Mouse (Mus musculus): ENCODE data around the gene Aspg. TPM values are rescaled to one million over a fixed set of nuclear protein-coding genes. Genes with fewer than 3 reads are reported as not detected.

Aspg gene
- total RNA-seq, 2 experiments from 2014 or later, result 3.8 TPM

DNA sequence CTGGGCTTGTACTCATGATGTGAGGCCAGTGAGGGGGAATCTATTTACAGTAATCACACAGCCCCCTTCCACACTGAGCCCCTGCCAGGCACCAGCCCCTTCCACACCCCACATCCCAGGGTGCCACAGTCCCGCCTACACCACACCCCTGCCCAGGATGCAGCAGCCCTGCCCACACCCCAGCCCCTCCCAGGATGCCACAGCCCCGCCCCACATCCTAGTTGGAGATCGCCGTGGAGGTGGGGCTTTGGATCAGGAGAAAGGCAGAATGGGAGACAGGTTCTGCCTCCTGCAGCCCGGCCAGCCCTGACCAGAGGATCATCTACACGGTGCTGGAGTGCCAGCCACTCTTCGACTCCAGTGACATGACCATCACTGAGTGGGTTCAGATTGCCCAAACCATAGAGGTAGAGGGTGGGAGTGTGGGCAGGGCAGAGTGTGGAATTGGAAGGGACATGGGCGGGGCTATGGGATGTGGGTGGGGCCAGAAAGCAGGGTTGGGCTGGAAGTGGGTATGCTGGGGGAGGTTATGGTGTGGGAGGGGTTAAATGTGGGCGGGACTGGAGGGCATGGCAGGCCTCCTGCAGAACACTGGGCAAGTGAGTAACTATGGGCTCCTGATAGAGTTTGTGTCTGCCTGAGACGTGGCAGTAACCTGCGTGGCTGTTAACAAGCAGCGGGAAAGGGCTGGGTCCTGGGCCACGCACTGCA lies 6.4 kb downstream of the Aspg start:
- DNase-seq (ENCODE audit: low spot score in 2 of 2), result no peak

DNA sequence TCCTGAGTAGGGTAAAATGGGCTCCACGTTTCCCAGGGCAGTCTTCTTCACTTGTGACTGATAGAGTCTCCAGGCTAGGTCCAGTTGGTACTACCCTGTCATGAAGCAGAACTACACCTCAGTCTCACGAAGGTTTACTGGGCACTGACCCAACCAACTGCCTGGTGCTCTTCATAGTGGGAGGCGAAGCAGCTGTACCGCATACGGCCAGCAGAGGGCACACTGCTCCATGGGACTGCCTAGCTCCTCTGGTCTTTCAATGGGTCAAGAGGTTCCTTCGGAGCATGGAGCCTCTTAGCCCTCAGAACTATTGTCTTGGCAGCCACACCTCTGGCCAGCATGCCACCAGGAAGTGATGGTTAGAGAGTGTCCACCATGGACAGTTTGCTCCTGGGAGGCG lies 7.2 kb downstream of the Aspg start:
- peak; percentile 56 to 93 for DNase-seq (ENCODE audit: low spot score in 2 of 2)

- DNase-seq (ENCODE audit: low spot score in 2 of 2), result peak in 1 of 2 experiments; percentile 63
Observed at GRCm38 (mm10) chr12:112117006-112117405, 10.5 kb downstream of the Aspg start.

GRCm38 (mm10) chr12:112117649-112118048 lies 11.2 kb downstream of the Aspg start:
- peak; percentile 61 to 82 for DNase-seq (ENCODE audit: low spot score in 2 of 2)

DNA sequence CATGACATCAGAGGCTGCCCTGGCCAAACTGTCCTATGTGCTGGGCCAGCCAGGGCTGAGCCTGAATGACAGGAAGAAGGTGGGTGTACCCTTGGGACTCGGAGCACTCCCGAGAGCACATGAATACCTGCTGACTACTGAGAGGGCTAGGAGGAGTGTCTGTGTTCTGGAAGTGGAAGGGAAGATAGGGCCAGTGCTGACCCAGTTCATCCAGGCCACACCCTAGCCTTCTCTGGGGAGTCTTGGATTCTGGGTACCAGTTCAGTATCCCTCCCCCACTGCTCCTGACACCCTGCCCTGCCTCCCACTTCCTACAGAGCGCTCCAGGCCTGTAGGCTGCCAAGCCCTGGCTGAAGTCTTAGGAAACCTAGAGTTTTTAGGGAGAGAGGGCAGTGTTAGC lies 14.7 kb downstream of the Aspg start:
- no peak for DNase-seq (ENCODE audit: low spot score in 2 of 2)

GRCm38 (mm10) chr12:112125903-112126302 lies 19.4 kb downstream of the Aspg start:
- no peak for DNase-seq (ENCODE audit: low spot score in 2 of 2)

- no peak for DNase-seq (ENCODE audit: low spot score in 2 of 2)
Observed at GRCm38 (mm10) chr12:112126931-112127635, 20.6 kb downstream of the Aspg start.

- DNase-seq (ENCODE audit: low spot score in 2 of 2), result no peak
Observed at GRCm38 (mm10) chr12:112128526-112128925, 22.0 kb downstream of the Aspg start.

GRCm38 (mm10) chr12:112129300-112129856 lies 22.9 kb downstream of the Aspg start:
- no peak for DNase-seq (ENCODE audit: low spot score in 2 of 2)

DNA sequence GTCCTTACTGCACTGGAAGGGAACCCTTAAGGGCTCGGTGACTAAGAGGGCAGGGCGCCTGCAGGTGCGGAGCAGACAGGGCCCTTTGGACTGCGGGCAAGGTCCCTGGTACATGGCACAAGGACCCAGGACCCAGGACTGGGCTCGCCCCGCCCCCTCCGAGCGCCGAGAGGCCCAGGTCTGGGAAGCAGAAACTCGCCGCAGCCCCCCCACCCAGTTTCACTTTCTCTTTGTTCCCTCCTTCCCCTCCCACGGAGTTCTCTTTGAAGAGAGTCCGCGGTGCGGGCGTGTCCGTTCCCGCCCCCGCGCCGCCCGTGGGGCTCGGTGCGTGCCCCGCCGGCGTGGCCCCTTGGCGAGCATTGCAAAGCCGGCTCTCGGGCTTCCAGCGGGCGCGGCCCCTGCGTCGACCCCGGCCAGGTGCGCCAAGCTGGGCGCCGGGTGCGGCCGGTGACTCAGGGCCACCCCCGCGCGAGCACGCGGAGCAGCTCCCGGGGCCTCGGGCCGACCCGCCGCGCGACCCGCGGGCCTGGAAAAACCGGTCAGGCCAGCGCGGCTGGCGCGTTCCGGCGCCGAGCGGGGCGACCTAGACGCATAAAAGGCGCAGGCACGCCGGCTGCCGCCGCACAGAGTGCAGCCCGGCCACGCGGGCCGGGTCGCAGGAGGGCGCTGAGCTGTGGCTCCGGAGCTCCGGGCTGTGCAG lies 23.8 kb downstream of the Aspg start:
- no peak for DNase-seq (ENCODE audit: low spot score in 2 of 2)

DNA sequence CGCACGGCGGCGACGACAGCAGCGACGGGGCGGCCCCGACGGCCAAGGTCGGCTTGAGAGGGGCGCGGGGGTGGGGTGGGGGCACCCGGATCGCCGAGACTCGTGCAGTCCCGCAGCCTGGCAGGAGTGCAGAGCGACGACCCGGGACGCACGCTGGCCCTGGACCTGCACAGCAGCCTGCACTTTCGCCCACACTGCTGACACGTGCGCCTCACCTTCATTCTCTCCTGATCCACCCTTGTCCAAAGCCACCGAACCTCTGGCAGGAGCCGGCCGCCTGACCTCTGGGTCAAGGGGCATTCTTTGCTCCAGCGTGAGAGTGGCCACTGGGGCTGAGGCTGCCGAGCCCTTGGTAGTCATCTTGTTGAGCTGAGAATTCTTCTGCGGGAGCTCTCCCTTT lies 24.5 kb downstream of the Aspg start:
- DNase-seq (ENCODE audit: low spot score in 2 of 2), result no peak

DNA sequence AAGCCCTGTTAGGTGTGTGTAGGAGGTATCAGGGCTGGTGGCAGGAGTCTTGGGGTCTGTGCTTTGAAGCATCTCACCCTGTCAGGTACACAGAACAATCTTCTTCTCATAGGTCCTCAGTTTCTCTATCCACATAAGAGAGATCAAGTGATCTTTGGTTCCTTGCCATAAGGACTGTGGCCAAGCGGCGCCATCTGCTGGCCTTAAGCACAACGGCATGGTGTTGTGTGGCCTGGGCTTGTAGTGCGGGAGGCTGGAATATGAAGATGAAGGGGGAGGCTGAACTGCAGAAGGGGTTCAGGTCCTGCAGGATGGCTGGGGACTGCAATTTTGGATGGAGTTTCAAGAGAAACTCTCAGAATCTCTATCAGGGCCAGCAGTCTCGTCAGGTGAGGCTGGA lies 33.8 kb downstream of the Aspg start:
- peak in 1 of 2 experiments; percentile 70 for DNase-seq (ENCODE audit: low spot score in 2 of 2)

DNA sequence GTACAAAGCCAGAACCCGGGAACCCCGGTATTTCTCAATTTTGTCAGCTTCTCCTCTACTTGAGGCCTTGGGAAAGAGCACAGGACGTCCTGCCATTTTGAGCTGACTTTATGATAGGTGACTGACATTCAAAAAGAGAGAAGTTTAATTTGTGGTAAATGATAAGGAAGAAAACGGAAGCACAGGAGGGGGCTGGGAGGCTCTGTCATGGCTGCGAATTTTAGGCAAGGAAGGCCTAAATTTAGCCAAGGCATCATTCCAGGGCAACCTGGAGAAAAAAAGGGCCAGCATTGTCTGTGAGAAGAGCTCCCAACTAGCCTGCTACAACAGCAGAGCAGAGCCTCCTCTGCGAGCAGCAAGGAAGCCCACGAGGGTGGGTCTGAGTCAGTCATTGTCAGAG lies 34.3 kb downstream of the Aspg start:
- DNase-seq (ENCODE audit: low spot score in 2 of 2), result no peak

DNA sequence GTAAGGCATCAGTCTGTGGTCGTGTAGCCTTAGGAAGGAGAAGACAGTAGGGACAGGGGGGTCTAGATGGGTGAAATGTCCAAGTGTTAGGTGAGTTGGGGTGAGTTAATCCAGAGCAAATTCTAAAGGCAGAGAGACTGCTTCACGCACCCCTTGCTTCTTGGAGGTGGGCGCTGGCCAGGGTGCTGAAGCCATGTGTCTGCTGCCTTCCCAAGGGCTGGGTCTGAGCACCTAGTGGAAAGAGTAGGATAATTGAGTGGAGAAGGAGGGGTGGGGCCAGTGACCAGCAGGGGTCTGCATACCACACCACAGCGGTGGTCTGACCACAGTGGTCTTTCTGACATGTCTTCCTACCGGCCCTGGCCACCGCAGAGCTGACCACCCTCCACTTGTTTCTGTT lies 34.8 kb downstream of the Aspg start:
- no peak for DNase-seq (ENCODE audit: low spot score in 2 of 2)

GRCm38 (mm10) chr12:112143116-112143832 lies 36.8 kb downstream of the Aspg start:
- peak in 1 of 2 experiments; percentile 36 for DNase-seq (ENCODE audit: low spot score in 2 of 2)

GRCm38 (mm10) chr12:112143833-112144201 lies 37.3 kb downstream of the Aspg start:
- DNase-seq (ENCODE audit: low spot score in 2 of 2), result no peak

GRCm38 (mm10) chr12:112144377-112145115 lies 38.1 kb downstream of the Aspg start:
- no peak for DNase-seq (ENCODE audit: low spot score in 2 of 2)

DNA sequence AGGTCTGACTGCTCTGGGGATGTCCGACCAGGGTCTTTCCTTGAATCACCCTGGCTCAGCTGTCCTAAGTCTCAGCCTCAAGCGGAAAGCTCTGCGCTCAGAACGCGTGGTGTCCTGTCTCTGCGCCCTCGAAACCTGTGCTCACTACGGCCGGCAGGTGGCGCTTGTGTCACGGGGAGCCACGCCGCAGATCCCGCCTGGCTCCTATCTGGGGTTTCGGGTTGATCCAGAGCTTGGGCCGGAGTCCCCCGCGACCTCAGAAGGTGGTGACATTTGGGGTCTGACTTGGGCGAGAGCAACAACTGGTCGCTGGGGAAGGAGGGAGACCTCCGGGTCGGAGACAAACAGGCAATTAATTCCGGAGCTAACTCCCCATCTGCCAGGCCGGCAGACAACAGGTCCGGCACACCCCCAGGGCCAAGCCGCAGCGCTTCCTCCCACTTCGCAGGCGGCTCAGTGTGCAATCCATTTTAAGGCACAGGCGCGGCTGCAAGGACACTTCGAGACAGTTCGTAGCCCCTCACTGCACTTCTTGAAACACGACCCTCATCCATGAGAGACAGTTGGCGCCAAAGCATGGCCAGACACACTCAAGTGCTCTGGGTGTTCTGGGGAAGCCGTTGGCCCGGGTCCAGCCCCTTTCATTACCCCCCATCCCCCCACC lies 38.9 kb downstream of the Aspg start:
- DNase-seq (ENCODE audit: low spot score in 2 of 2), result peak; percentile 72 to 85

- DNase-seq (ENCODE audit: low spot score in 2 of 2), result peak in 1 of 2 experiments; percentile 26
Observed at GRCm38 (mm10) chr12:112145875-112146651, 39.6 kb downstream of the Aspg start, which contains the start of gene Kif26a. Kif26a (plus strand) TSS chr12:112146208.

Measured in layer of hippocampus, adult 18-20 months (tissue).